Mouse (Mus musculus) erythroblast, embryonic 14.5 days (primary cell): ENCODE results near the gene Kbtbd2. TPM values are rescaled to one million over a fixed set of nuclear protein-coding genes. Genes with fewer than 3 reads are reported as not detected.

Source experiments
- H3K27me3 ChIP-seq: 2 replicates; pipeline ENCODE4 v1.6.1; 2012; ENCODE audit warnings: inconsistent platforms; ENCODE audit not compliant: control insufficient read depth
- H3K36me3 ChIP-seq: 2 replicates; pipeline ENCODE4 v1.6.1; 2012; ENCODE audit warnings: mild to moderate bottlenecking, inconsistent platforms; ENCODE audit not compliant: control insufficient read depth
- H3K4me1 ChIP-seq: 2 replicates; pipeline ENCODE4 v1.6.1; 2012; ENCODE audit warnings: inconsistent platforms; ENCODE audit not compliant: control insufficient read depth
- H3K4me3 ChIP-seq: replicated peaks from 2 replicates; pipeline ENCODE3; 2012; ENCODE audit warnings: moderate library complexity, mild to moderate bottlenecking, inconsistent platforms
- H3K9me3 ChIP-seq: 2 replicates; pipeline ENCODE4 v1.6.1; 2012; ENCODE audit warnings: low read length, inconsistent platforms, mixed read lengths; ENCODE audit not compliant: control insufficient read depth
- GATA1 ChIP-seq: IDR thresholded peaks from 2 replicates; pipeline ENCODE4 v1.6.1; 2012; ENCODE audit warnings: low read length, inconsistent platforms, mixed read lengths
- TAL1 ChIP-seq: IDR thresholded peaks from 3 replicates; pipeline ENCODE4 v1.6.1; 2012; ENCODE audit warnings: low read length, inconsistent platforms, mixed read lengths
- polyA plus RNA-seq: library from polyadenylated mRNA; stranded (reverse); fragments of >175 nt; gene quantifications from 2 replicates; pipeline ENCODE4 v1.2.3, GENCODE M21; 2012

The Kbtbd2 gene
- polyA plus RNA-seq, 1 experiment: 0.48 TPM

DNA sequence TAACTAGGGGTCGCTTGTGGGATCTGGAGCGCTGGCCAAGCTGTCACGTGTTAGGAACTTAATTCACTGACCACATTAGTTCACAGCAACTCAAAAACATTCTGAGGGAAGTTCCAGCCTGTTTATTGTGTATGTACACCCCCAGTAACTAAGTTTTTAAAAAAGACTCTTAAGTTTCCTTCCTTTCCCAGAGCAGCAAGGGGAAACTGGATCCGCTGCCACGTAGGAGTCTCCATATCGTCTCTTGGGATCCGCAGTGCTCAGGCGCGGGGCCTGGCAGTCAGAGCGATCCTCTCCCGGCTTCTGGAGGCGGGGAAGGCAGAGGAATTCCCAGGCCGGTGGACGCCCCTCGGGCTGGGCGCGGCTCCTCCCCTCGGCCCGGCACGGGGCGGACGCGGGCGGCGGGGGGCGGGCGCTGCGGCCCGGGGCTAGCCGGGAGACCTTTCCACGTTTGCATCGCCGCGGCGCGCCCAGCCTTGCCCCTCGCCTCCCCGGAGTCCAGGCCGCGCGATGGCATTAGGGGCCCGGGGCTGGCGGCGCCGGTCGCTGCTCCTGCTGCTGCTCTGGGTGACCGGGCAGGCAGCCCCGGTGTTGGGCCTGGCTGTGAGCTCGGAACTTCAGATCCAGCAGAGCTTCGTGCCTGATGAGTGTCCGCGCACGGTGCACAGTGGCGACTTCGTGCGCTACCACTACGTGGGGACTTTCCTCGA is 34.2 kb upstream of the Kbtbd2 start, which contains the start of gene Fkbp9:
Fkbp9 (plus strand) TSS at position 363 of the 710 bp plus-strand sequence.
- H3K9me3 ChIP-seq: no peaks in the 10 kb centered on the region
- H3K4me1 ChIP-seq: peaks cover 13% of the 10 kb centered on the region
- no peak for TF ChIP-seq GATA1
- TF ChIP-seq TAL1: no peak
- peaks cover 28% of the 10 kb centered on the region for H3K27me3 ChIP-seq
- peak within 1 kb of the TSS; percentile 69 for H3K4me3 ChIP-seq
- no peaks in the 10 kb centered on the region for H3K36me3 ChIP-seq

- H3K9me3 ChIP-seq: no peaks in the 10 kb centered on the region
- H3K4me3 ChIP-seq: no peak overlapping the region
- peaks cover 13% of the 10 kb centered on the region for H3K4me1 ChIP-seq
- H3K36me3 ChIP-seq: no peaks in the 10 kb centered on the region
- TF ChIP-seq GATA1 (no peak), TAL1 (no peak)
- H3K27me3 ChIP-seq: peaks cover 3% of the 10 kb centered on the region
Observed at GRCm38 (mm10) chr6:56825657-56826056, 28.0 kb upstream of the Kbtbd2 start.

DNA sequence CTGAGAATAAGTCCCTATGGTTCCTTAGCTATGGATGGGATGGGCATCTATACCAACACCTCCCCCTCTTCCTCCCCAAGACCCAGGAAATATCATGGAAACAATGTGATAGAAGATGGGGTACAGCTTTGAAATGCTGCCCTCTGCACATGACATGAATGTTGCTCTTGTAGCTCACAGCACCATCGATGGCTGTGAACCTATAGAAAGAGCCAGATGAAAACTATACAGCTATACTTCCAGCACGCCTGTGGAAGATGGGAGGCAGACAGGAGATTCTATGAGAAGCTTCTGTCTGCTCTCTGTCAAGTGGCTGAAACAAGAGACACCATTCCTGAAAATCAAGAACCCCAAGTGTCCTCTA is 21.5 kb upstream of the Kbtbd2 start:
- Histone ChIP-seq H3K36me3 (no peaks in the 10 kb centered on the region), H3K4me1 (peaks cover 4% of the 10 kb centered on the region)
- no peak for TF ChIP-seq GATA1
- no peak for TF ChIP-seq TAL1

DNA sequence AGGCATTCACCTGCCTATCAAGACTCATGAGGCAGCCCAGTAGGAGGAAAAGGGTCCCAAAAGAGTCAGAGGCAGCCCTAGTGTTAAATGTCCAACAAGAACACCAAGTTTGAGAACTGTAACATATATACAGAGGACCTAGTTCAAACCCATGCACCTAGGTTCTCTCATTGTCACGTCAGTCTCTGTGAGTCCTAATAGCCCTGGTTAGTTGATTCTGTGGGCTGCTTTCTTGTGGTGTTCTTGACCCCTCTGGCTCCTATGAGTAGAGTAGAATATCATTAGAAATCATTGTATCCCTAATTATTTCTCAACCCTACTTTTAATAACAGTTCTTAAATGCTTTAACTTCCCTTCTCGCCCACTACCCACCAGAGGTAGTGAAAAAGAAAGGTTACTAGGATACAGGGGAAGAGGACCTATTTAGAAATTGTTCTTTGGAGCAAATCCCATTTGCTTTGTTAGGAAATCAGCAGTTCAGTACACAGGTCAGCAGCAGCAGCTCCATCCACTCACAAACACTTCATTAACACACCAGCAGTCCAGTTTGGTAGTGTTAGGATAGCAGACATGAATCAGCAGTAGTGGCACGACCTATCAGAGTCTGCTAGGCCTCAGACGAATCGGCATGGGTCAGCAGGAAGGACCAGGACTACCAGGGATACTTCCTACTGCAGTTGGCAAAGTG is 21.0 kb upstream of the Kbtbd2 start:
- no peaks in the 10 kb centered on the region for H3K36me3 ChIP-seq
- H3K27me3 ChIP-seq: no peaks in the 10 kb centered on the region
- H3K9me3 ChIP-seq: no peaks in the 10 kb centered on the region
- TF ChIP-seq TAL1 (no peak), GATA1 (no peak)
- peaks cover 4% of the 10 kb centered on the region for H3K4me1 ChIP-seq
- H3K4me3 ChIP-seq: no peak overlapping the region

More for the DNA sequence above, 21.5 kb upstream of the Kbtbd2 start:
- Histone ChIP-seq H3K4me3 (no peak overlapping the region), H3K27me3 (no peaks in the 10 kb centered on the region), H3K9me3 (no peaks in the 10 kb centered on the region)

DNA sequence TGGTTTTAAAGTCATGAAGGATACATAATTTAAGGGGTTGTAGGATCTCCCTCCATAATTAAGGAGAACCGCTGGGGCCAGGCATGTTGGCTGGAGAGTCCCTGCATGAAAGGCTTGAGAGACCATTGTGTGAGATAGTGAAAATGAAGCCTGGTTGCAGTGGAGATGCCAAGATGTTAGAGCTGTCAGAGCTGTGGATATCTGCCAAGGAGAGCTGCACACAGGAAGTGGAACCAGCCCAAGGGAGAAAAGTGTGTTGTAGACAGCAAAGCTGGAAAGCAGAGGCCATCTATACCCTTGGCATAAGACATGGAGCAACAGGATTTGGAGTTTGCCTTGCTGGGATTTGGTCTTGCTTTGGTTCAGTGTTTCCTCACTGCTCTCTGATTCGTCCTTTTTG is 15.7 kb upstream of the Kbtbd2 start:
- Histone ChIP-seq H3K4me1 (no peaks in the 10 kb centered on the region), H3K36me3 (no peaks in the 10 kb centered on the region), H3K9me3 (no peaks in the 10 kb centered on the region), H3K4me3 (no peak overlapping the region), H3K27me3 (peaks cover 3% of the 10 kb centered on the region; the same call in 1 of the 2 replicates)
- no peak for TF ChIP-seq GATA1
- TF ChIP-seq TAL1: no peak

DNA sequence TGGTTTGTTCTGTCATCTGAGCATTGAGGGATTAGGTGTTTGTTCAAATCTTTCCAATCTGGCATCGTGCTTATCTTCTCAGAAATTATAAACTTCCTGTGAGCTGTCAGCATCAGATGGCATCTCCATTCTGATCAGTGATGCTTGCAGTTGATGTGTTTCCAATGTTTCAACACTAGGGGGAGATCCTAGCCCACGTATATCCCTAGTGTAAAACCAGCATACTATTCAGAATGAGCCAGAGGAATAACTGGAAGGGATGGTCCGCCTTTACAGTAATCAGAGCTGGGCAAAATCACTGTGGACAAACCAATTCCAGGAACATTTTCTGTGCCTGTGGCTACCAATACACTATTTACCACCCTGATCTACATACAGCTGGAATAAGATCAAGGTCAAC is 11.0 kb upstream of the Kbtbd2 start:
- TF ChIP-seq GATA1: no peak
- TF ChIP-seq TAL1: no peak
- Histone ChIP-seq H3K4me1 (no peaks in the 10 kb centered on the region), H3K36me3 (no peaks in the 10 kb centered on the region), H3K9me3 (no peaks in the 10 kb centered on the region), H3K4me3 (no peak overlapping the region), H3K27me3 (peaks cover 35% of the 10 kb centered on the region)

DNA sequence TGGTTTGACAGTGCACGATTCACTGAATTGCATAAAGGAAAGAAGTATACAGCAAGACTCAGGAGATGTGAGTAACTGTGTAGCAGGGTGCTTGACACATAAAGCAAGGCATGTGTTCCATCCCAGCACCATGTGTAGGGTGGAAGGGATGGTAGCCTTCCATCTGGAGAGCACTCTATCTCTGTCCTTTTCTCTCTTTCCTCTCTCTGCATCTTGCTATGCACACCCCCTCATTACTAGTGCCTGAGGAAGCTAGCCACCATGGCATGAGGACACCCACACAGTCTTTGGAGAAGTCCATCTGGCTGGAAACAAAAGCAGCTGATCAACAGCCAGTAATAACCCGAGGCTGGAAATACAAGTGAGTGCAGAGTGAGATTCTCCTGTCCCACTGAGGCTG is 8.6 kb upstream of the Kbtbd2 start:
- H3K4me3 ChIP-seq: no peak overlapping the region
- TF ChIP-seq GATA1 (no peak), TAL1 (no peak)
- H3K36me3 ChIP-seq: no peaks in the 10 kb centered on the region
- H3K4me1 ChIP-seq: no peaks in the 10 kb centered on the region
- no peaks in the 10 kb centered on the region for H3K9me3 ChIP-seq
- peaks cover 35% of the 10 kb centered on the region for H3K27me3 ChIP-seq

- Histone ChIP-seq H3K9me3 (no peaks in the 10 kb centered on the region), H3K36me3 (no peaks in the 10 kb centered on the region), H3K4me3 (no peak overlapping the region), H3K4me1 (no peaks in the 10 kb centered on the region), H3K27me3 (peaks cover 35% of the 10 kb centered on the region)
- TF ChIP-seq GATA1 (no peak), TAL1 (no peak)
Observed at GRCm38 (mm10) chr6:56805026-56805425, 7.4 kb upstream of the Kbtbd2 start.

DNA sequence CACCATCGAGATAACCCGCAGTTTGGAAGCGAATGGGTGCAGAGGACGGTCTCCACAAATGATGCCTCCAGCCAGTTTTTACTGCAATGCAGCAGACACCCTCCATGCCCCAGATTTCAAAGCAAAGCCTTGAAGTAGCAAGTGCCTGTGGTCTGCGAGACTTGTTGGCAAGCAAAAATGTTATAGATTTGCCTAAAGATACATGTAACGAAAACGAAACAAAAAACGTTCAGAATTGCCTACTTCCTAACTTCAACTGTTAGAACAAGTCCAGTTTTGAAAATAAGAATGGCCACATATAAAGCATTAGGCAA is 496 bp upstream of the Kbtbd2 start:
- TF ChIP-seq GATA1: no peak
- TF ChIP-seq TAL1: no peak
- H3K4me1 ChIP-seq: peaks cover 38% of the 10 kb centered on the region
- H3K27me3 ChIP-seq: no peaks in the 10 kb centered on the region
- peak overlapping the region; percentile 93 for H3K4me3 ChIP-seq
- H3K9me3 ChIP-seq: no peaks in the 10 kb centered on the region
- peaks cover 26% of the 10 kb centered on the region for H3K36me3 ChIP-seq

DNA sequence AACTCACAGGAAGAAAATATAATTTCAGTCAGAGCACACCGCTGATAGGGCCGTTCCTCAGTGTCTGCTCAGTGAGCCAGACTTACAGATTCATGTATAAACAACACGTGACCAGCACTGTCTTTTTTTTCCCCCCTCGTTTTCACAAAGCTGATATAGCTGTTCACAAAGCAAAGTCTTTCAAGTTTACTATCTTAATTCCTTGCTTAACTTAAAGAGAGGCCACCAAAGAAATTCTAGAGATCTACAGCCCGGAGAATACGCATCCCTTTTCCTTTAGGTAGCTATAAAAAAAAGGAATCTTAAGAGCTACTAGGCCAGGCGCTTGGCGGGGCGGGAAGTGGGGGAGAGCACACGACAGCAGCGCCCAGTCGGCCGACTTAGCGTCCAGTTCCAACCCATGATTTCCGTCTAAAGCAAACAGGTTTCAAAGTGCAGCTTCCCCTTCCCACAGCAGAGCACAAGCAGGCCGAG is 908 bp downstream of the Kbtbd2 start:
- H3K4me1 ChIP-seq: peaks cover 47% of the 10 kb centered on the region
- H3K4me3 ChIP-seq: peak overlapping the region; percentile 93
- peaks cover 40% of the 10 kb centered on the region for H3K36me3 ChIP-seq
- TF ChIP-seq GATA1: no peak
- no peak for TF ChIP-seq TAL1
- H3K9me3 ChIP-seq: no peaks in the 10 kb centered on the region
- no peaks in the 10 kb centered on the region for H3K27me3 ChIP-seq
